Mouse (Mus musculus) gastrocnemius, adult 2 months (tissue): ENCODE data around the gene Gstk1. TPM values are rescaled to one million over a fixed set of nuclear protein-coding genes. Genes with fewer than 3 reads are reported as not detected.

ENCODE experiments used
- DNase-seq: peaks from one replicate; pipeline ENCODE4 v3.0.0; 2022
- H3K27ac ChIP-seq: fragments of 200-600 bp; 2 replicates; pipeline ENCODE4 v1.8.1; 2022; ENCODE audit warnings: mild to moderate bottlenecking
- H3K4me3 ChIP-seq: fragments of 200-600 bp; 2 replicates; pipeline ENCODE4 v1.8.1; 2022; ENCODE audit warnings: mild to moderate bottlenecking, moderate library complexity
- CTCF ChIP-seq: fragments of 200-600 bp; IDR thresholded peaks from 2 replicates; pipeline ENCODE4 v1.8.1; 2022; ENCODE audit warnings: antibody characterized with exemption, mild to moderate bottlenecking, moderate library complexity
- intact Hi-C: fragments of 180-260 bp; cut with DNase I; formaldehyde crosslinking; loops from one replicate; pipeline ENCODE4 v1.15.1; 2025
- total RNA-seq, 2 experiments: library from RNA; stranded (reverse); gene quantifications; 2 replicates each; pipeline ENCODE4 v1.2.3; 2021

The Gstk1 gene
- total RNA-seq, 2 experiments from 2014 or later, result 36.9 to 64.3 TPM

GRCm38 (mm10) chr6:42286448-42286847 is 40.7 kb downstream of the Gstk1 start, which contains the start of gene Clcn1:
Clcn1 (plus strand) TSS chr6:42286685.
- TF ChIP-seq CTCF, result no peak
- peak; percentile 87 for DNase-seq
- peak within 1 kb of the TSS; percentile 97 for H3K27ac ChIP-seq
- intact Hi-C loops, result loop anchor here (2.0 kb wide), 1 partner anchor 18 kb away; no protein-coding TSS in a partner anchor
- H3K4me3 ChIP-seq, result peak within 1 kb of the TSS; percentile 84

DNA sequence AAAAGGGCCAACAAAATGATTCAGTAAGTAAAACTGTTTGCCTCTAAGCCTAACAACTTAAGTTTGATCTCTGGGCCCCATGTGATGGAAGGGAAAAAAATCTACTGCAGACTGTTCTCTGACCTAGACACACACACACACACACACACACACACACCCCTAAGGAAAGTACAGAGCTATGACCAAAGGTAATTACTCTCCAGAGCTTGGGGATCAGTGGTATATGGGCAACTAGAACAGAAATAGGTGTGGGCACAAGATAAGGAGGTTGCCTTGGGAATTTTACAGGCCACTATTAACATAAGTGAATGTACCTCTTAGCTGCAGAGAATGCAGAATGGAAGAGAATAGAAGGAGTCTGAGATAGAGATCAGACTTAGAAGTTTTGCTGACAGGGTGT is 41.8 kb downstream of the Gstk1 start:
- TF ChIP-seq CTCF, result no peak
- intact Hi-C loops, result loop anchor here (2.0 kb wide), 1 partner anchor 19 kb away; no protein-coding TSS in a partner anchor
- H3K27ac ChIP-seq, result peak overlapping the region; percentile 97
- DNase-seq, result no peak
- H3K4me3 ChIP-seq, result peak overlapping the region; percentile 84

- intact Hi-C loops, result no loop called here
- H3K27ac ChIP-seq, result no peak overlapping the region
- TF ChIP-seq CTCF, result no peak
Observed at GRCm38 (mm10) chr6:42293327-42293726, 47.6 kb downstream of the Gstk1 start.

DNA sequence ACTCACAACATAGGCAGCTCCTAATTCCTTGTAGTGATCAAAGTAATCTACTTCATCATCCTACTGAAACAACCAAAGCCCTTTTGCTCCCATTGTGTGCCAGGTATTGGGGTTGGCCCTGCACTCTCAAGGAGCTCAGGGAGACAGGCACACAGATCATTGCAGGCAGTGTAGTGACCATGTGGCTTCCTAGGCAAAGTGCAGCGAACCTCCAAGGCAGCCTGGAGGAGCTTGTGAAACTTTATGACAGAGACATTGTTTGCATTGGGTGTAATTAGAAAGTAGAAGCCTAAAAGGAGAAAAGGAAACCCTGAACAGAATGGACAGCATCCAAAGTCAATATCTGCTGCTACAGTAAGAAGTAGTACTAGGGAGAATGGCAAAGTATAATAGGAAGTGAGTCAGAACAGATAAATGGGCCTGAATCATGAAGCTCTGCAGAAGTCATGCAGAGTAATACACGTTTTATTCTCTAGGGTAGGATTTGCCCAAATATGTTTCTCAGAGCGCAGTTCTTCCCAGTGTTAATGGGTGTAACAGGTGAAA is 49.9 kb downstream of the Gstk1 start:
- H3K4me3 ChIP-seq, result no peak overlapping the region
- H3K27ac ChIP-seq, result no peak overlapping the region
- intact Hi-C loops, result no loop called here
- TF ChIP-seq CTCF, result no peak
- no peak for DNase-seq

More at GRCm38 (mm10) chr6:42293327-42293726, 47.6 kb downstream of the Gstk1 start:
- DNase-seq, result no peak
- no peak overlapping the region for H3K4me3 ChIP-seq

GRCm38 (mm10) chr6:42299362-42299761 is 53.6 kb downstream of the Gstk1 start:
- intact Hi-C loops, result no loop called here
- Histone ChIP-seq H3K4me3 (no peak overlapping the region), H3K27ac (no peak overlapping the region)
- no peak for TF ChIP-seq CTCF
- no peak for DNase-seq

Other genes starting within 250 kb of the Gstk1 start
- gene Sva, start 207.5 kb upstream of the Gstk1 start, total RNA-seq, result not detected
- gene Tas2r139, start 105.0 kb upstream of the Gstk1 start, total RNA-seq, result not detected
- gene Tas2r144, start 30.6 kb upstream of the Gstk1 start, total RNA-seq, result not detected
- under 1 TPM in 1 of 2 experiments, not detected in 1; 0.33 TPM for gene Tmem139, start 16.0 kb downstream of the Gstk1 start, total RNA-seq
- 1 to 10 TPM; 5.0 to 6.1 TPM for gene Casp2, start 19.1 kb downstream of the Gstk1 start, total RNA-seq
- 100 to 1,000 TPM; 126 to 170 TPM for gene Clcn1, start 40.8 kb downstream of the Gstk1 start, total RNA-seq
- under 1 TPM; 0.33 to 0.45 TPM for gene Fam131b, start 78.7 kb downstream of the Gstk1 start, total RNA-seq
- 10 to 100 TPM; 19.7 to 24.7 TPM for gene Zyx, start 103.7 kb downstream of the Gstk1 start, total RNA-seq
- under 1 TPM in 1 of 2 experiments, not detected in 1; 0.10 TPM for gene Epha1, start 127.3 kb downstream of the Gstk1 start, total RNA-seq
- not detected for gene Tas2r143, start 154.3 kb downstream of the Gstk1 start, total RNA-seq
- not detected for gene Tas2r135, start 159.5 kb downstream of the Gstk1 start, total RNA-seq
- under 1 TPM in 1 of 2 experiments, not detected in 1; 0.28 TPM for gene Tas2r126, start 188.6 kb downstream of the Gstk1 start, total RNA-seq
- not detected for gene Olfr458, start 219.3 kb downstream of the Gstk1 start, total RNA-seq
- gene Olfr457, start 230.4 kb downstream of the Gstk1 start, total RNA-seq, result not detected
- gene Olfr456, start 241.3 kb downstream of the Gstk1 start, total RNA-seq, result not detected